ENCODE assay signal across 16 mouse cellular contexts in genomic region chr6:131373160-131373559, GRCm38 (mm10).
"Had no signal": no experiment of that assay in that cellular context is flagged by ENCODE, and none has a peak within 500 bp of the region (broad histone marks: within the 10 kb centered on the region; RNA-seq: fewer than 3 reads in every experiment).

No protein-coding gene starts in this region.

- H3K4me3 ChIP-seq: megakaryocyte, embryonic 14.5 days; midbrain, embryonic 13.5 days; midbrain, embryonic 15.5 days; neural tube, embryonic 12.5 days had no signal

- ATAC-seq: midbrain, embryonic 13.5 days; midbrain, embryonic 15.5 days had no signal

- DNase-seq: lung, adult 18-20 months; lung, embryonic 14.5 days; lung, postnatal 10 days; lung, postnatal 4 days; retina, postnatal 1 day; right cerebral cortex, adult 18-20 months; right cerebral cortex, postnatal 25 days; right cerebral cortex, postnatal 4 days; spleen, adult 18-20 months; thymus, adult 18-20 months; thymus, postnatal 14 days; thymus, postnatal 36 days had no signal

- H3K27ac ChIP-seq: midbrain, embryonic 13.5 days; midbrain, embryonic 15.5 days; neural tube, embryonic 12.5 days had no signal
